Mouse (Mus musculus): ENCODE results near the gene Rgs7. TPM values are rescaled to one million over a fixed set of nuclear protein-coding genes. Genes with fewer than 3 reads are reported as not detected.

Gene Rgs7
- polyA plus RNA-seq, 1 experiment: 0.05 TPM

GRCm38 (mm10) chr1:175317264-175317663 is 175.0 kb downstream of the Rgs7 start:
- H3K27me3 ChIP-seq (ENCODE audit: control insufficient read depth, insufficient read depth, low read length): no peaks in the 10 kb centered on the region
- no peak overlapping the region for H3K4me3 ChIP-seq (ENCODE audit: low read depth, low read length)
- H3K4me1 ChIP-seq (ENCODE audit: control insufficient read depth, insufficient read depth, insufficient read length, low read length): no peaks in the 10 kb centered on the region
- no peak overlapping the region for H3K27ac ChIP-seq (ENCODE audit: insufficient read depth, low read depth, low read length)
- no peak for TF ChIP-seq POLR2A (IDR thresholded peaks at IDR 0.05; ENCODE audit: low read depth, low read length)
- TF ChIP-seq CTCF (IDR thresholded peaks at IDR 0.05; ENCODE audit: extremely low read depth, insufficient read length, insufficient replicate concordance, low read depth, low read length): no peak
- 18% methylated on average over 1 of the region's 1 CpGs for WGBS
- no peaks in the 10 kb centered on the region for H3K36me3 ChIP-seq (ENCODE audit: control insufficient read depth, insufficient read depth, low read length)

- Histone ChIP-seq H3K4me3 (ENCODE audit: low read depth, low read length) (no peak overlapping the region), H3K27me3 (ENCODE audit: control insufficient read depth, insufficient read depth, low read length) (no peaks in the 10 kb centered on the region), H3K4me1 (ENCODE audit: control insufficient read depth, insufficient read depth, insufficient read length, low read length) (no peaks in the 10 kb centered on the region), H3K27ac (ENCODE audit: insufficient read depth, low read depth, low read length) (no peak overlapping the region), H3K36me3 (ENCODE audit: control insufficient read depth, insufficient read depth, low read length) (no peaks in the 10 kb centered on the region)
- TF ChIP-seq CTCF (IDR thresholded peaks at IDR 0.05; ENCODE audit: extremely low read depth, insufficient read length, insufficient replicate concordance, low read depth, low read length): no peak
- TF ChIP-seq POLR2A (IDR thresholded peaks at IDR 0.05; ENCODE audit: low read depth, low read length): no peak
- 62% methylated on average over 3 of the region's 3 CpGs for whole genome bisulfite sequencing
Observed at GRCm38 (mm10) chr1:175307604-175308003, 184.7 kb downstream of the Rgs7 start.

GRCm38 (mm10) chr1:175300895-175301294 is 191.4 kb downstream of the Rgs7 start:
- TF ChIP-seq CTCF (IDR thresholded peaks at IDR 0.05; ENCODE audit: extremely low read depth, insufficient read length, insufficient replicate concordance, low read depth, low read length): no peak
- TF ChIP-seq POLR2A (IDR thresholded peaks at IDR 0.05; ENCODE audit: low read depth, low read length): no peak
- Histone ChIP-seq H3K36me3 (ENCODE audit: control insufficient read depth, insufficient read depth, low read length) (no peaks in the 10 kb centered on the region), H3K27ac (ENCODE audit: insufficient read depth, low read depth, low read length) (no peak overlapping the region), H3K4me1 (ENCODE audit: control insufficient read depth, insufficient read depth, insufficient read length, low read length) (no peaks in the 10 kb centered on the region), H3K27me3 (ENCODE audit: control insufficient read depth, insufficient read depth, low read length) (no peaks in the 10 kb centered on the region), H3K4me3 (ENCODE audit: low read depth, low read length) (no peak overlapping the region)
- 80% methylated on average over 1 of the region's 1 CpGs for WGBS

GRCm38 (mm10) chr1:175300404-175300803 is 191.9 kb downstream of the Rgs7 start:
- Histone ChIP-seq H3K4me1 (ENCODE audit: control insufficient read depth, insufficient read depth, insufficient read length, low read length) (no peaks in the 10 kb centered on the region), H3K27ac (ENCODE audit: insufficient read depth, low read depth, low read length) (no peak overlapping the region), H3K27me3 (ENCODE audit: control insufficient read depth, insufficient read depth, low read length) (no peaks in the 10 kb centered on the region), H3K4me3 (ENCODE audit: low read depth, low read length) (no peak overlapping the region), H3K36me3 (ENCODE audit: control insufficient read depth, insufficient read depth, low read length) (no peaks in the 10 kb centered on the region)
- TF ChIP-seq POLR2A (IDR thresholded peaks at IDR 0.05; ENCODE audit: low read depth, low read length) (no peak), CTCF (IDR thresholded peaks at IDR 0.05; ENCODE audit: extremely low read depth, insufficient read length, insufficient replicate concordance, low read depth, low read length) (no peak)
- 59% methylated on average over 3 of the region's 3 CpGs for WGBS

- Histone ChIP-seq H3K4me3 (ENCODE audit: low read depth, low read length) (no peak overlapping the region), H3K27me3 (ENCODE audit: control insufficient read depth, insufficient read depth, low read length) (no peaks in the 10 kb centered on the region), H3K4me1 (ENCODE audit: control insufficient read depth, insufficient read depth, insufficient read length, low read length) (no peaks in the 10 kb centered on the region), H3K36me3 (ENCODE audit: control insufficient read depth, insufficient read depth, low read length) (no peaks in the 10 kb centered on the region), H3K27ac (ENCODE audit: insufficient read depth, low read depth, low read length) (no peak overlapping the region)
- TF ChIP-seq CTCF (IDR thresholded peaks at IDR 0.05; ENCODE audit: extremely low read depth, insufficient read length, insufficient replicate concordance, low read depth, low read length) (no peak), POLR2A (IDR thresholded peaks at IDR 0.05; ENCODE audit: low read depth, low read length) (no peak)
- 81% methylated on average over 2 of the region's 2 CpGs for WGBS
Observed at GRCm38 (mm10) chr1:175299603-175300397, 192.5 kb downstream of the Rgs7 start.

- 88% methylated on average over 1 of the region's 1 CpGs for WGBS
- no peak overlapping the region for H3K4me3 ChIP-seq (ENCODE audit: low read depth, low read length)
- TF ChIP-seq CTCF (IDR thresholded peaks at IDR 0.05; ENCODE audit: extremely low read depth, insufficient read length, insufficient replicate concordance, low read depth, low read length) (no peak), POLR2A (IDR thresholded peaks at IDR 0.05; ENCODE audit: low read depth, low read length) (no peak)
- no peaks in the 10 kb centered on the region for H3K4me1 ChIP-seq (ENCODE audit: control insufficient read depth, insufficient read depth, insufficient read length, low read length)
- H3K27ac ChIP-seq (ENCODE audit: insufficient read depth, low read depth, low read length): no peak overlapping the region
- H3K36me3 ChIP-seq (ENCODE audit: control insufficient read depth, insufficient read depth, low read length): no peaks in the 10 kb centered on the region
- H3K27me3 ChIP-seq (ENCODE audit: control insufficient read depth, insufficient read depth, low read length): no peaks in the 10 kb centered on the region
Observed at GRCm38 (mm10) chr1:175296906-175297305, 195.4 kb downstream of the Rgs7 start.

GRCm38 (mm10) chr1:175290072-175290471 is 202.2 kb downstream of the Rgs7 start:
- Histone ChIP-seq H3K4me3 (ENCODE audit: low read depth, low read length) (no peak overlapping the region), H3K27me3 (ENCODE audit: control insufficient read depth, insufficient read depth, low read length) (no peaks in the 10 kb centered on the region), H3K36me3 (ENCODE audit: control insufficient read depth, insufficient read depth, low read length) (no peaks in the 10 kb centered on the region), H3K27ac (ENCODE audit: insufficient read depth, low read depth, low read length) (no peak overlapping the region), H3K4me1 (ENCODE audit: control insufficient read depth, insufficient read depth, insufficient read length, low read length) (no peaks in the 10 kb centered on the region)
- no peak for TF ChIP-seq CTCF (IDR thresholded peaks at IDR 0.05; ENCODE audit: extremely low read depth, insufficient read length, insufficient replicate concordance, low read depth, low read length)
- TF ChIP-seq POLR2A (IDR thresholded peaks at IDR 0.05; ENCODE audit: low read depth, low read length): no peak
- 52% methylated on average over 1 of the region's 1 CpGs for WGBS
